Mouse (Mus musculus) brain, embryonic 18.5 days (tissue): ENCODE measurements at regions not wholly inside any gene's neighbourhood (a gene's known extent, or its start where the extent isn't known, plus 50 kb on each side); places are given as distances from the start of the nearest gene placed in this dataset.

Experiments used
- DNase-seq: peaks from one replicate; pipeline ENCODE4 v3.0.0-alpha.2; 2012; ENCODE audit warnings: low read depth, low spot score

- DNase-seq: no peak
Measured at GRCm38 (mm10) chr6:100100565-100101133, 186.6 kb downstream of the Rybp start.

- no peak for DNase-seq
Measured at GRCm38 (mm10) chr6:100096393-100097125, 190.7 kb downstream of the Rybp start.

GRCm38 (mm10) chr6:100094653-100095217, 192.6 kb downstream of the Rybp start:
- no peak for DNase-seq

GRCm38 (mm10) chr6:100092870-100093269, 194.4 kb downstream of the Rybp start:
- no peak for DNase-seq

GRCm38 (mm10) chr6:100091815-100092214, 195.5 kb downstream of the Rybp start:
- no peak for DNase-seq

GRCm38 (mm10) chr6:100088576-100088975, 198.7 kb downstream of the Rybp start:
- no peak for DNase-seq

GRCm38 (mm10) chr6:100086807-100087206, 200.5 kb downstream of the Rybp start:
- no peak for DNase-seq

GRCm38 (mm10) chr6:100085981-100086380, 201.3 kb downstream of the Rybp start:
- no peak for DNase-seq

- DNase-seq: no peak
Measured at GRCm38 (mm10) chr6:100083868-100084477, 203.3 kb downstream of the Rybp start.

GRCm38 (mm10) chr6:100083127-100083526, 204.2 kb downstream of the Rybp start:
- no peak for DNase-seq

- DNase-seq: no peak
Measured at GRCm38 (mm10) chr6:100074672-100075335, 212.5 kb downstream of the Rybp start.

- DNase-seq: no peak
Measured at GRCm38 (mm10) chr6:100072261-100072968, 214.9 kb downstream of the Rybp start.

- DNase-seq: no peak
Measured at GRCm38 (mm10) chr6:100069151-100069550, 218.1 kb downstream of the Rybp start.

- no peak for DNase-seq
Measured at GRCm38 (mm10) chr6:100067273-100067672, 220.0 kb downstream of the Rybp start.

- DNase-seq: no peak
Measured at GRCm38 (mm10) chr6:100065586-100065985, 221.7 kb downstream of the Rybp start.

GRCm38 (mm10) chr6:100062961-100063360, 224.3 kb downstream of the Rybp start:
- no peak for DNase-seq

- peak; percentile 42 for DNase-seq
Measured at GRCm38 (mm10) chr6:100059803-100060202, 227.5 kb downstream of the Rybp start.

- no peak for DNase-seq
Measured at GRCm38 (mm10) chr6:100055980-100056379, 231.3 kb downstream of the Rybp start.

GRCm38 (mm10) chr6:100052955-100053795, 234.1 kb downstream of the Rybp start:
- DNase-seq: no peak

- no peak for DNase-seq
Measured at GRCm38 (mm10) chr6:100052406-100052805, 234.9 kb downstream of the Rybp start.
